Mouse (Mus musculus) MEL (cell line): ENCODE measurements around the gene Ddt. TPM values are rescaled to one million over a fixed set of nuclear protein-coding genes. Genes with fewer than 3 reads are reported as not detected.

Source experiments
- DNase-seq: peaks from one replicate; pipeline ENCODE4 v3.0.0; 2011; ENCODE audit warnings: low read depth, low spot score
- H3K27ac ChIP-seq: 2 replicates; pipeline ENCODE4 v1.5.1; 2012; ENCODE audit warnings: low read depth, mild to moderate bottlenecking, control low read depth, low read length, moderate library complexity; ENCODE audit not compliant: control insufficient read depth
- H3K27me3 ChIP-seq, 2 experiments: fragments of 150-350 bp in 1 of 2; sonication (generic) in 1 of 2; 2 replicates each; pipeline ENCODE4 v1.6.1; 2012; ENCODE audit warnings: low read length in 2 of 2, mild to moderate bottlenecking in 2 of 2, improper control_type of control experiment in 1 of 2, moderate library complexity in 1 of 2; ENCODE audit not compliant: insufficient read depth in 2 of 2, control insufficient read depth in 1 of 2
- H3K36me3 ChIP-seq, 2 experiments: 2 replicates each; pipeline ENCODE4 v1.6.1; 2012 to 2014; ENCODE audit warnings: low read length in 2 of 2, improper control_type of control experiment in 1 of 2, inconsistent platforms in 1 of 2, mild to moderate bottlenecking in 1 of 2; ENCODE audit not compliant: insufficient read depth in 2 of 2, control insufficient read depth in 1 of 2
- H3K4me1 ChIP-seq, 2 experiments: fragments of 150-350 bp in 1 of 2; sonication (generic) in 1 of 2; 2 replicates each; pipeline ENCODE4 v1.6.1; 2012; ENCODE audit warnings: low read length in 2 of 2, improper control_type of control experiment in 1 of 2, mild to moderate bottlenecking in 1 of 2; ENCODE audit not compliant: insufficient read depth in 2 of 2, control insufficient read depth in 1 of 2
- H3K4me3 ChIP-seq, 2 experiments: fragments of 150-350 bp in 1 of 2; sonication (generic) in 1 of 2; 2 replicates each; pipeline ENCODE4 v1.5.1; 2012; ENCODE audit warnings: low read depth in 2 of 2, low read length in 2 of 2, mild to moderate bottlenecking in 2 of 2, moderate library complexity in 2 of 2, control low read depth in 1 of 2, improper control_type of control experiment in 1 of 2; ENCODE audit not compliant: control insufficient read depth in 1 of 2, insufficient read depth in 1 of 2
- H3K79me2 ChIP-seq: 2 replicates; pipeline ENCODE4 v1.6.1; 2012; ENCODE audit warnings: mild to moderate bottlenecking, low read length, moderate library complexity; ENCODE audit not compliant: control insufficient read depth, poor library complexity, insufficient read depth
- H3K9ac ChIP-seq: 2 replicates; pipeline ENCODE4 v1.6.1; 2012; ENCODE audit warnings: low read depth, mild to moderate bottlenecking, control low read depth, low read length, moderate library complexity; ENCODE audit not compliant: control insufficient read depth, poor library complexity, severe bottlenecking
- H3K9me3 ChIP-seq: fragments of 150-350 bp; sonication (generic); replicated peaks from 2 replicates; pipeline ENCODE4 v1.6.1; 2012; ENCODE audit warnings: mild to moderate bottlenecking, low read length, improper control_type of control experiment, moderate library complexity; ENCODE audit not compliant: insufficient read depth
- BHLHE40 ChIP-seq: IDR thresholded peaks from 2 replicates; pipeline ENCODE4 v1.6.1; 2012; ENCODE audit warnings: low read depth, mild to moderate bottlenecking, inconsistent platforms, low read length, improper control_type of control experiment, borderline replicate concordance
- CHD2 ChIP-seq: IDR thresholded peaks from 2 replicates; pipeline ENCODE4 v1.6.1; 2011; ENCODE audit warnings: low read length, improper control_type of control experiment
- CTCF ChIP-seq, 3 experiments: IDR thresholded peaks in 2 of 3; conservative IDR thresholded peaks in 1 of 3; 2 replicates each; pipeline ENCODE4 v1.5.1; 2011 to 2012; ENCODE audit warnings: low read length in 3 of 3, low read depth in 2 of 3, mild to moderate bottlenecking in 2 of 3, improper control_type of control experiment in 1 of 3, inconsistent platforms in 1 of 3, mixed read lengths in 1 of 3, moderate library complexity in 1 of 3; ENCODE audit not compliant: control insufficient read depth in 1 of 3, insufficient read depth in 1 of 3, poor library complexity in 1 of 3, severe bottlenecking in 1 of 3
- E2F4 ChIP-seq: IDR thresholded peaks from 2 replicates; pipeline ENCODE4 v1.6.1; 2011; ENCODE audit warnings: low read depth, low read length, improper control_type of control experiment, borderline replicate concordance
- ELF1 ChIP-seq: IDR thresholded peaks from 2 replicates; pipeline ENCODE4 v1.6.1; 2014; ENCODE audit warnings: low read depth, mild to moderate bottlenecking, inconsistent platforms, low read length, improper control_type of control experiment, moderate library complexity
- GATA1 ChIP-seq: IDR thresholded peaks from 2 replicates; pipeline ENCODE4 v1.6.1; 2011; ENCODE audit warnings: low read depth, low read length, improper control_type of control experiment
- HCFC1 ChIP-seq: IDR thresholded peaks from 2 replicates; pipeline ENCODE4 v1.6.1; 2012; ENCODE audit warnings: low read depth, mild to moderate bottlenecking, inconsistent platforms, low read length, improper control_type of control experiment, moderate library complexity
- KAT2A ChIP-seq: conservative IDR thresholded peaks from 2 replicates; pipeline ENCODE4 v1.6.1; 2012; ENCODE audit warnings: low read depth, low read length, improper control_type of control experiment, inconsistent platforms
- MAZ ChIP-seq: IDR thresholded peaks from 2 replicates; pipeline ENCODE4 v1.6.1; 2012; ENCODE audit warnings: low read depth, mild to moderate bottlenecking, inconsistent platforms, low read length, improper control_type of control experiment
- MEF2A ChIP-seq: IDR thresholded peaks from 2 replicates; pipeline ENCODE4 v1.6.1; 2014; ENCODE audit warnings: low read depth, mild to moderate bottlenecking, inconsistent platforms, low read length, improper control_type of control experiment; ENCODE audit not compliant: poor library complexity, insufficient replicate concordance, severe bottlenecking; ENCODE audit errors: extremely low read depth
- MYB ChIP-seq: IDR thresholded peaks from 2 replicates; pipeline ENCODE4 v1.6.1; 2011; ENCODE audit warnings: mild to moderate bottlenecking, low read depth, low read length, improper control_type of control experiment
- NELFE ChIP-seq: IDR thresholded peaks from 2 replicates; pipeline ENCODE4 v1.6.1; 2011; ENCODE audit warnings: low read depth, low read length, improper control_type of control experiment
- NRF1 ChIP-seq: IDR thresholded peaks from 2 replicates; pipeline ENCODE4 v1.6.1; 2014; ENCODE audit warnings: low read depth, mild to moderate bottlenecking, inconsistent platforms, low read length, improper control_type of control experiment, moderate library complexity; ENCODE audit not compliant: poor library complexity, insufficient read depth, severe bottlenecking
- POLR2A ChIP-seq, 2 experiments: IDR thresholded peaks; 2 replicates each; pipeline ENCODE4 v1.6.1; 2011 to 2012; ENCODE audit warnings: low read length in 2 of 2, mild to moderate bottlenecking in 2 of 2, control low read depth in 1 of 2, improper control_type of control experiment in 1 of 2, low read depth in 1 of 2, moderate library complexity in 1 of 2; ENCODE audit not compliant: control insufficient read depth in 1 of 2, insufficient read depth in 1 of 2, poor library complexity in 1 of 2
- POLR2AphosphoS2 ChIP-seq: IDR thresholded peaks from 2 replicates; pipeline ENCODE4 v1.6.1; 2011; ENCODE audit warnings: low read length, improper control_type of control experiment
- RCOR1 ChIP-seq: IDR thresholded peaks from 2 replicates; pipeline ENCODE4 v1.6.1; 2012; ENCODE audit warnings: low read depth, mild to moderate bottlenecking, inconsistent platforms, low read length, improper control_type of control experiment
- SIN3A ChIP-seq: IDR thresholded peaks from 2 replicates; pipeline ENCODE4 v1.6.1; 2012; ENCODE audit warnings: low read length, improper control_type of control experiment, inconsistent platforms
- SMC3 ChIP-seq: IDR thresholded peaks from 2 replicates; pipeline ENCODE4 v1.6.1; 2011; ENCODE audit warnings: low read depth, low read length, improper control_type of control experiment
- TBP ChIP-seq: IDR thresholded peaks from 2 replicates; pipeline ENCODE4 v1.8.0; 2011; ENCODE audit warnings: low read depth, low read length, improper control_type of control experiment
- TCF12 ChIP-seq: IDR thresholded peaks from 2 replicates; pipeline ENCODE4 v1.6.1; 2014; ENCODE audit warnings: low read depth, mild to moderate bottlenecking, inconsistent platforms, low read length, improper control_type of control experiment, moderate library complexity
- UBTF ChIP-seq: IDR thresholded peaks from 2 replicates; pipeline ENCODE4 v1.6.1; 2012; ENCODE audit warnings: low read depth, mild to moderate bottlenecking, inconsistent platforms, low read length, improper control_type of control experiment, moderate library complexity, borderline replicate concordance; ENCODE audit not compliant: insufficient read depth
- ZC3H11A ChIP-seq: IDR thresholded peaks from 2 replicates; pipeline ENCODE4 v1.6.1; 2012; ENCODE audit warnings: low read depth, mild to moderate bottlenecking, inconsistent platforms, low read length, improper control_type of control experiment
- ZKSCAN1 ChIP-seq: IDR thresholded peaks from 2 replicates; pipeline ENCODE4 v1.6.1; 2012; ENCODE audit warnings: low read depth, mild to moderate bottlenecking, inconsistent platforms, low read length, improper control_type of control experiment, moderate library complexity
- ZMIZ1 ChIP-seq: IDR thresholded peaks from 2 replicates; pipeline ENCODE4 v1.6.1; 2012; ENCODE audit warnings: low read depth, mild to moderate bottlenecking, inconsistent platforms, low read length, improper control_type of control experiment, moderate library complexity
- polyA plus RNA-seq, 2 experiments: library from polyadenylated mRNA; stranded (reverse) in 1 of 2; unstranded in 1 of 2; fragments of >175 nt in 1 of 2; fragments of >200 nt in 1 of 2; gene quantifications; 2 replicates each; pipeline versions ENCODE4 v1.2.1 to v1.2.4; 2012; ENCODE audit warnings: low replicate concordance in 2 of 2, low read depth in 1 of 2; ENCODE audit not compliant: insufficient read length in 2 of 2, insufficient read depth in 1 of 2, missing spikeins in 1 of 2
- total RNA-seq: library from RNA; depleted of rRNA; stranded (reverse); fragments of 300-350 nt; gene quantifications from 2 replicates; pipeline ENCODE4 v1.2.3, GENCODE M21; 2012

Ddt gene
- total and polyA plus RNA-seq, 3 experiments = 45.1 to 63.4 TPM; not detected in 1

- Histone ChIP-seq H3K36me3 (peaks cover 0 to 18% of the 10 kb centered on the region in 2 experiments; a peak in 2 of 4 replicates), H3K4me3 (no peak overlapping the region), H3K9me3 (no peaks in the 10 kb centered on the region), H3K79me2 (no peaks in the 10 kb centered on the region), H3K27me3 (no peaks in the 10 kb centered on the region), H3K27ac (no peak overlapping the region), H3K9ac (no peak overlapping the region), H3K4me1 (no peaks in the 10 kb centered on the region)
- DNase-seq = no peak
- TF ChIP-seq NELFE = no peak
- TF ChIP-seq E2F4 = no peak
- no peak for TF ChIP-seq ELF1
- TF ChIP-seq MYB = no peak
- no peak for TF ChIP-seq KAT2A
- no peak for TF ChIP-seq POLR2AphosphoS2
- no peak for TF ChIP-seq MEF2A
- TF ChIP-seq HCFC1 = no peak
- TF ChIP-seq SIN3A = no peak
- no peak for TF ChIP-seq UBTF
- TF ChIP-seq TBP = no peak
- no peak for TF ChIP-seq MAZ
- no peak for TF ChIP-seq TCF12
- no peak for TF ChIP-seq BHLHE40
- TF ChIP-seq CHD2 = no peak
- no peak for TF ChIP-seq ZKSCAN1
- no peak for TF ChIP-seq CTCF (IDR thresholded peaks at IDR 0.05 in 2 of 3, conservative IDR thresholded peaks at IDR 0.05 in 1 of 3; ENCODE audit: control insufficient read depth in 1 of 3, insufficient read depth in 1 of 3, low read depth in 2 of 3, low read length in 3 of 3, poor library complexity in 1 of 3, severe bottlenecking in 1 of 3)
- no peak for TF ChIP-seq NRF1
- TF ChIP-seq RCOR1 = no peak
- TF ChIP-seq ZC3H11A = no peak
Observed at GRCm38 (mm10) chr10:75743369-75743768, 29.8 kb downstream of the Ddt start.

- no peak for DNase-seq
- Histone ChIP-seq H3K79me2 (no peaks in the 10 kb centered on the region), H3K4me3 (no peak overlapping the region), H3K27me3 (no peaks in the 10 kb centered on the region), H3K9me3 (no peaks in the 10 kb centered on the region), H3K27ac (no peak overlapping the region), H3K36me3 (peaks cover 0 to 21% of the 10 kb centered on the region in 2 experiments; a peak in 2 of 4 replicates), H3K9ac (no peak overlapping the region), H3K4me1 (no peaks in the 10 kb centered on the region)
- TF ChIP-seq GATA1 = no peak
- no peak for TF ChIP-seq ZMIZ1
- no peak for TF ChIP-seq NELFE
- TF ChIP-seq E2F4 = no peak
- no peak for TF ChIP-seq SMC3
- TF ChIP-seq POLR2A (IDR thresholded peaks at IDR 0.05; ENCODE audit: control insufficient read depth in 1 of 2, insufficient read depth in 1 of 2, low read depth in 1 of 2, low read length in 2 of 2, poor library complexity in 1 of 2) = no peak
- no peak for TF ChIP-seq RCOR1
- TF ChIP-seq ZKSCAN1 = no peak
- no peak for TF ChIP-seq MYB
Observed at GRCm38 (mm10) chr10:75740866-75741265, 32.3 kb downstream of the Ddt start.
